Mouse (Mus musculus) lung, adult 2 months (tissue): ENCODE data around the gene Mapk1.

ENCODE experiments used
- CTCF ChIP-seq: fragments of 200-500 bp; IDR thresholded peaks from 2 replicates; pipeline ENCODE4 v1.5.1; 2011; ENCODE audit warnings: mild to moderate bottlenecking, low read length, control low read depth; ENCODE audit not compliant: insufficient read depth
- POLR2A ChIP-seq: fragments of 200-500 bp; IDR thresholded peaks from 2 replicates; pipeline ENCODE4 v1.6.1; 2011; ENCODE audit warnings: low read depth, mild to moderate bottlenecking, control low read depth, low read length, borderline replicate concordance; ENCODE audit errors: extremely low read depth

- no peak for TF ChIP-seq POLR2A
- no peak for TF ChIP-seq CTCF
Observed at GRCm38 (mm10) chr16:17049886-17050285, 66.7 kb downstream of the Mapk1 start.
